Mouse (Mus musculus): ENCODE data around the gene Usp33.

GRCm38 (mm10) chr3:152410980-152411551, 64.8 kb downstream of the Usp33 start:
- TF ChIP-seq POU5F1 (IDR thresholded peaks at IDR 0.05; ENCODE audit: borderline replicate concordance, low read length): no peak
- TF ChIP-seq CTCF (conservative IDR thresholded peaks at IDR 0.05; ENCODE audit: low read length): no peak
- no peak for TF ChIP-seq NANOG (IDR thresholded peaks at IDR 0.05; ENCODE audit: borderline replicate concordance, low read length)
